In genomic region chr12:15218504-15218903, GRCm38 (mm10) we compare ENCODE assay signal across 17 mouse cellular contexts.
A peak's percentile ranks its signal among the peaks of the same experiment; 100 is the strongest.
DNase-seq lines count a peak whose midpoint lies in the region; ATAC-seq lines count a peak whose summit lies in the region.
"Had no signal": no experiment of that assay in that cellular context is flagged by ENCODE, and none has a peak within 500 bp of the region (broad histone marks: within the 10 kb centered on the region; RNA-seq: fewer than 3 reads in every experiment).

No protein-coding gene starts in this region.

- DNase-seq in layer of hippocampus, adult 9-11 months: peak; percentile 1
- no peak for DNase-seq in layer of hippocampus, postnatal 36 days
- no peak for DNase-seq in lung, postnatal 36 days
- DNase-seq in thymus, postnatal 14 days: no peak
- DNase-seq: adrenal gland, adult 2 months; heart, postnatal 4 days; kidney, adult 9 months; lung, adult 18-20 months had no signal

- no peaks in the 10 kb centered on the region for H3K27me3 ChIP-seq in forebrain, embryonic 13.5 days
- no peaks in the 10 kb centered on the region for H3K27me3 ChIP-seq in hindbrain, embryonic 16.5 days (replicated peaks; ENCODE audit: control insufficient read depth, insufficient read depth, low read length)
- no peaks in the 10 kb centered on the region for H3K27me3 ChIP-seq in neural tube, embryonic 14.5 days (ENCODE audit: control insufficient read depth, insufficient read depth, low read length)
- H3K27me3 ChIP-seq in heart, embryonic 11.5 days (ENCODE audit: control insufficient read depth, insufficient read depth, low read length): no peaks in the 10 kb centered on the region
- H3K27me3 ChIP-seq: CH12.LX; limb, embryonic 12.5 days; Patski had no signal

- H3K4me2 ChIP-seq in forebrain, embryonic 13.5 days: peak overlapping the region; percentile 39
- peak overlapping the region; percentile 48 for H3K4me2 ChIP-seq in hindbrain, embryonic 16.5 days (ENCODE audit: low read length)
- H3K4me2 ChIP-seq in neural tube, embryonic 14.5 days (ENCODE audit: low read depth, low read length): no peak overlapping the region
- no peak overlapping the region for H3K4me2 ChIP-seq in heart, embryonic 11.5 days
- H3K4me2 ChIP-seq: limb, embryonic 12.5 days had no signal

- H3K4me3 ChIP-seq in forebrain, embryonic 13.5 days: no peak overlapping the region
- peak overlapping the region; percentile 28 for H3K4me3 ChIP-seq in hindbrain, embryonic 16.5 days (ENCODE audit: low read length)
- H3K4me3 ChIP-seq in neural tube, embryonic 14.5 days (ENCODE audit: low read depth, low read length): no peak overlapping the region
- no peak overlapping the region for H3K4me3 ChIP-seq in heart, embryonic 11.5 days (ENCODE audit: low read depth, low read length)
- H3K4me3 ChIP-seq: erythroblast, embryonic 14.5 days; heart, embryonic 10.5 days; limb, embryonic 12.5 days had no signal

- WGBS in forebrain, embryonic 13.5 days: 11% methylated on average over 8 of the region's 8 CpGs
- 21% methylated on average over 8 of the region's 8 CpGs for WGBS in hindbrain, embryonic 16.5 days
- WGBS in neural tube, embryonic 14.5 days: 12% methylated on average over 8 of the region's 8 CpGs
- 75% methylated on average over 8 of the region's 8 CpGs for WGBS in heart, embryonic 11.5 days (ENCODE audit: insufficient replicate concordance)

- H3K4me1 ChIP-seq in forebrain, embryonic 13.5 days: peaks cover 7% of the 10 kb centered on the region; the same call in 1 of the 2 replicates
- no peaks in the 10 kb centered on the region for H3K4me1 ChIP-seq in hindbrain, embryonic 16.5 days (ENCODE audit: control insufficient read depth, insufficient read depth, low read depth, low read length)
- H3K4me1 ChIP-seq in neural tube, embryonic 14.5 days (ENCODE audit: control insufficient read depth, insufficient read depth, low read length): 0 out of 2 replicates have a peak, but pooled peaks cover 4% of the 10 kb centered on the region
- H3K4me1 ChIP-seq in heart, embryonic 11.5 days (ENCODE audit: control insufficient read depth, insufficient read depth, low read length): no peaks in the 10 kb centered on the region
- H3K4me1 ChIP-seq: heart, embryonic 10.5 days; limb, embryonic 12.5 days had no signal

- H3K9me3 ChIP-seq in forebrain, embryonic 13.5 days (replicated peaks): no peaks in the 10 kb centered on the region
- H3K9me3 ChIP-seq in hindbrain, embryonic 16.5 days (ENCODE audit: control insufficient read depth, low read length): no peaks in the 10 kb centered on the region
- no peaks in the 10 kb centered on the region for H3K9me3 ChIP-seq in neural tube, embryonic 14.5 days (ENCODE audit: control insufficient read depth, low read length)
- no peaks in the 10 kb centered on the region for H3K9me3 ChIP-seq in heart, embryonic 11.5 days (replicated peaks; ENCODE audit: control insufficient read depth, low read length)
- H3K9me3 ChIP-seq: heart, embryonic 10.5 days; limb, embryonic 12.5 days had no signal

- no peak overlapping the region for H3K27ac ChIP-seq in forebrain, embryonic 13.5 days
- H3K27ac ChIP-seq in hindbrain, embryonic 16.5 days (ENCODE audit: low read depth, low read length): no peak overlapping the region
- H3K27ac ChIP-seq in neural tube, embryonic 14.5 days (ENCODE audit: low read depth, low read length): no peak overlapping the region
- H3K27ac ChIP-seq in heart, embryonic 11.5 days (ENCODE audit: low read depth, low read length): no peak overlapping the region
- H3K27ac ChIP-seq: heart, embryonic 10.5 days; limb, embryonic 12.5 days had no signal

- no peaks in the 10 kb centered on the region for H3K36me3 ChIP-seq in forebrain, embryonic 13.5 days (ENCODE audit: poor library complexity, severe bottlenecking)
- H3K36me3 ChIP-seq in hindbrain, embryonic 16.5 days (ENCODE audit: control insufficient read depth, insufficient read depth, low read length): no peaks in the 10 kb centered on the region
- H3K36me3 ChIP-seq in neural tube, embryonic 14.5 days (ENCODE audit: control insufficient read depth, insufficient read depth, low read length): no peaks in the 10 kb centered on the region
- H3K36me3 ChIP-seq in heart, embryonic 11.5 days (ENCODE audit: control insufficient read depth, insufficient read depth, low read length): no peaks in the 10 kb centered on the region
- H3K36me3 ChIP-seq: heart, embryonic 10.5 days; limb, embryonic 12.5 days had no signal

- H3K9ac ChIP-seq in forebrain, embryonic 13.5 days: no peak overlapping the region
- peak overlapping the region; percentile 51 for H3K9ac ChIP-seq in hindbrain, embryonic 16.5 days (ENCODE audit: low read depth, low read length)
- H3K9ac ChIP-seq in neural tube, embryonic 14.5 days (replicated peaks; ENCODE audit: low read depth, low read length): no peak overlapping the region
- no peak overlapping the region for H3K9ac ChIP-seq in heart, embryonic 11.5 days (ENCODE audit: low read depth, low read length)
- H3K9ac ChIP-seq: limb, embryonic 12.5 days had no signal

- peak; percentile 58 for ATAC-seq in forebrain, embryonic 13.5 days
- peak; percentile 85 for ATAC-seq in hindbrain, embryonic 16.5 days
- peak; percentile 82 for ATAC-seq in neural tube, embryonic 14.5 days (ENCODE audit: low read depth)
- no peak for ATAC-seq in heart, embryonic 11.5 days (replicated peaks; ENCODE audit: insufficient number of reproducible peaks, low FRiP score, low TSS enrichment)
- ATAC-seq: Patski had no signal

Comparison
In these comparisons a context has a peak if more than half of its experiments do, and no peak if none do; other contexts are left out.
1. H3K4me2 ChIP-seq: peak in forebrain, embryonic 13.5 days (single experiment) and hindbrain, embryonic 16.5 days (single experiment); none in neural tube, embryonic 14.5 days (single experiment) and heart, embryonic 11.5 days (single experiment).